Mouse (Mus musculus): ENCODE measurements around the gene Sall1.

The Sall1 gene

GRCm38 (mm10) chr8:88991780-88992509 lies 52.0 kb downstream of the Sall1 start:
- DNase-seq (ENCODE audit: low spot score in 2 of 2): no peak

- DNase-seq (ENCODE audit: low spot score in 2 of 2): no peak
These were observed 52.8 kb downstream of the Sall1 start for GRCm38 (mm10) chr8:88991176-88991575.

- no peak for DNase-seq (ENCODE audit: low spot score in 2 of 2)
These were observed 55.0 kb downstream of the Sall1 start for GRCm38 (mm10) chr8:88989002-88989401.

GRCm38 (mm10) chr8:88983468-88983867 lies 60.5 kb downstream of the Sall1 start:
- no peak for DNase-seq (ENCODE audit: low spot score in 2 of 2)
